Mouse (Mus musculus): ENCODE measurements at regions not wholly inside any gene's neighbourhood (a gene's known extent, or its start where the extent isn't known, plus 50 kb on each side); places are given as distances from the start of the nearest gene placed in this dataset.
"Not testable (repeated sequence)": the region's sequence is repeated elsewhere in the genome, so short reads cannot be mapped to it uniquely, and the experiment has no call there.

DNA sequence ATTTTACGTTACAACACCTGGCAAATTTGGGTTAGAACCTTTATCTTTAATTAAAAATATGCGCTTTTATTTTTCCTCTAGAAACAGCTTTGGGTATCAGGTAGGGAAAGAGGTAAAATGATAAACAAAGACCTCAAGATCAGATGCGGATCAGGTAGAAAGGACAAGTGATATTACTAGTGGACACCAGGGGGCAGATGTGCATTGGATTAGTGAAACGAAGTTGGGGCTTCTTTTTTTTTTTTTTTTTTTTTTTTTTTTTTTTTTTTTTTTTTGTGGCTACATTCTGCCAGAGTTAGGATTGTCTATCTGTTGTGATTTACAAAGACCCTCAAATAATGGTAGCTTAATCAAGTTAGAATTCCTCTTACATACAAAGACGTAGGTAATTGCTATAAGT lies 153.8 kb downstream of the Cd109 start:
- peak in 1 of 2 experiments; percentile 38 for DNase-seq (ENCODE audit: low spot score in 2 of 2)

DNA sequence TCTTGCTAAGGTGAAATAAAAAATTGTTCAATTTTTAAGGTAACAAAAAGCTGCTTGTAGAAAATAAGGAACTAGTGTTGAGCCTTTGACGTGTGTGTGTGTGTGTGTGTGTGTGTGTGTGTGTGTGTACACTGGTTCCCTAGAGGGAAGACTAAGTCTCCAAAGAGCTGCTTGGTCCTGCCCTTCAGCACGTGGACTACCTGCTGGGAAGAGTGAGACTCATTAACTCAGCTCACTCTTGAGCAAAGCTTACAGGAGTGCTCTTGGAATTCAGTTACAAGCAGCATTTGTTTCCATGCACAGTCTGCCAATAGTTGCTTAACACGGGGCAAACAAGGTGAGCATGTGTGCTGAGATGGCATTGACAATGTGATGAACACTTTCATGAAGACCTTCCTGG lies 158.6 kb downstream of the Cd109 start:
- no peak for DNase-seq (ENCODE audit: low spot score in 2 of 2)

DNA sequence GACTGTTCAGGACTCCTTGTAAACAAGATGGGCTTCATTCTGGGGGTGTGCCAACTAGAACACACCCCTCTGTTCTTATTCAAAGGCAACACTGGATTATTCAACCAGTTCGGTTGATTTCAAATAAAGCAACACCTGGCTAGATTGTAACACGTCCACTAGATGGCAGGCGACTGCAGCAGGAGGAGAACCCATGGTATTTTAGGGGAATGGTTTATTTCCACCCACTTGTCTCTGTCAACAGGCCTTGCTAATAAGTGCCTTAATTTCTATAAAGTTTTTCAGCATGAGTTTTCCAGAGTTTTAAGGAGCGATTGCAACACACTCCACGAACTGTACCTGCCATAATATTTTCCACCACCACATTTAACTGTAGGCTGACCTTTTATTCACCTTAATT lies 160.1 kb downstream of the Cd109 start:
- DNase-seq (ENCODE audit: low spot score in 2 of 2): peak; percentile 19 to 55

DNA sequence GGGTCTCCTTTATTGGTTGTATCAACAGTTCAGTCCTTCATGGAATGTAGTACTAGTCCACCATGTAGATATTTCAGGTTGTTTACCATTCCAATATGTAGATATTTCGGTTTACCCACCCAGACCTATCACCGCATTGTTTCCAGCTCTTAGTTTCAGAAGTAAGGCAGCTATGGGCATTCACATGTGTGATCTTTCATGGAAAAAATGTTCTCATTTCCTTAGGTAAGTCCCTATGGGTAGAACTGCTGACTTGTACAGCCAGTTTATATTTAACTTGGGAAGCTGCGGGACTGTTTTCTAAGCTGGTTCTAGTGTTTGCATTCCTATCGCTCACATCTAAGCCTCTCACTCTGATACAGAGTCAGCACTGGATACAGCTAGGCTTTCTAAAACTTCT lies 165.2 kb downstream of the Cd109 start:
- no peak for DNase-seq (ENCODE audit: low spot score in 2 of 2)

DNA sequence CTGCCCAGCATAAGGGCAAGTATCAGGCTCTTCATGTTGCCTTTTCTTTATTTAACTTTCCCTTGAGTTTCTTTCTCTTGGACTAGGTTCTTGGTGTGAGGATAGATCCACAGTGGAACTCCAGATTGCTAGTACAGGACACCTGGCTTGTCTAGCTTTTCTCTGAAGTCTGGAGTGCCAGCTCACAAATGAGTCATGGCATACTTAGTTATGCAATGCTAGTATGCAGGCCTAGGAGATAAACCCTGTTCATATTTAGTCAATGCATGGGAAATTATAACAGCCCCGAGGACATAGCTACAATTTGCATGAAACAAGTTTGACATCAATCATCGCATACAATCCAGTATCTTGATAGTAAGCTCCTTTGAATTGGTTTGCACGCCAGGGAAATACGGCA lies 167.0 kb downstream of the Cd109 start:
- no peak for DNase-seq (ENCODE audit: low spot score in 2 of 2)

DNA sequence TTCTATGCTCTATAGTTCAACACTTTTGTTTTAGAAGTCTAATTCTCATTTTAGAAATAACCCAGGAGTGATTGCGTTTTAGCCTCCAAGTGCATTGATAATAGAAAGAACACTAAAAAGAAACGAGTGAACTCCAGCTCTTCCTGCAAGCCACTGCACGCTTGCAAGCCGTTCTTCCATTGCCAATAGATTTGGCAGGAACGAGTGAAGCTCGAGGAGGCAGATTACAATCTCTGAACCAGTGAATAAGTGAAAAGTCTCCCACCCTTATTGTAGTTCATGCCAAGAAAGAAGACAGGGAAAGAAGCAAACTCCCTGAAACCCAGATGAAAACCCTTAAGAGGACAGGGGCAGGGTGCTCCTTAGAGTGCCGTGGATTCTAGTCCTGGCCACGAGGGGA lies 167.5 kb downstream of the Cd109 start:
- DNase-seq (ENCODE audit: low spot score in 2 of 2): no peak

DNA sequence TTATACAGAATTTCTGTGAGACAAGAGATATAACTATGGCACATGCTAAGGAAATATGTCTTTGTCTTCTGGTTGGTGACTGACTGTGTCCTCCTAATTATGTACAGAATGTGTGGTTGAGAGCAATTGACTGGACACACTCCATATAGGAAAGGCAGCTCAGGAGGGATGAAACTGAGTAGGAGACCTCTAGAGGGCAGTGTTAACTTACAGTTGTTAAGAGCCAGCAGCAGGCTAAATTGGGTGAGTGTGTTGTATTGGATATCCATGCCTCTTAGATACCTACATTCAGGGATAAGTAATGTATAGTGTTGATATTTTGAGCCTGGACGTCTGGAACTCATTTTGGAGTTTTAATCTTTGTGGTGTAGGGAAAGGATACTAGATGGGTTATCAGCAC lies 172.5 kb downstream of the Cd109 start:
- peak in 1 of 2 experiments; percentile 16 for DNase-seq (ENCODE audit: low spot score in 2 of 2)

DNA sequence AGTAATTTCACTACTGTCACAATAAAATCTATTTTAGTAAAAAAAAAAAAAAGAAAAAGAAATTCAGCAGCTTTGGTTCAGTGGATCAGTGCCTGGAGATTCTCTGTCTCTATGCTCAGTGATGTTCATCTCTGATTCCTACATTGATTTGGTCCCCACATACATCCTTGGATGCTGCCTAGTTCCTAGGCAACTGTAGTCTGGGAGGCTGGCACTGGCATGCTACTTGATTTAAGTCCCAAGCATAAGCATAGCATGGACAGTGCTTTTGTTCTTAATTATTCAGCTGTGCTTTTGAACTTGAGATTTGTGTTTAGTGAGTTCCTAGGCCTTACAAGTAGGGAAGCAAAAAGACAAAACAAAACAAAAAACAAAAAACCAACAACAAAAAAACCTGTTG lies 174.4 kb downstream of the Cd109 start:
- no peak for DNase-seq (ENCODE audit: low spot score in 2 of 2)

DNA sequence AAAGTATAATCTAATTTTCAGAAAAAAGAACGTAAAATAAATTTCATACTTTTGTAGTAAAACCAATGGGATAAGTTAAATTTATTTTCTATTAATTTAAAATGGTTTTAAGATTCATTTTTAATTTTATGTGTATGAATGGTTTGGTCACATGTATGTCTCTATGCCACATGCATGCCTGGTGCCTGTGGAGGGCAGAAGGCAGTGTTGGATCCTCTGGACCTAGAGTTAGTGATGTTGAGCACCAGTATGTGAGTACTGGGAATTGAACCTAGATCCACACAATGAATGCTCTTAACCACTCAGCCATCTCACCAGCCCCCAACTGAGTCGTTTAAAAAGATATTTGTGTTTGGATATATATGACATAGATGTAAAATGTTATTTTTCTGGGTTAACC lies 174.8 kb downstream of the Cd109 start:
- no peak for DNase-seq (ENCODE audit: low spot score in 2 of 2)

DNA sequence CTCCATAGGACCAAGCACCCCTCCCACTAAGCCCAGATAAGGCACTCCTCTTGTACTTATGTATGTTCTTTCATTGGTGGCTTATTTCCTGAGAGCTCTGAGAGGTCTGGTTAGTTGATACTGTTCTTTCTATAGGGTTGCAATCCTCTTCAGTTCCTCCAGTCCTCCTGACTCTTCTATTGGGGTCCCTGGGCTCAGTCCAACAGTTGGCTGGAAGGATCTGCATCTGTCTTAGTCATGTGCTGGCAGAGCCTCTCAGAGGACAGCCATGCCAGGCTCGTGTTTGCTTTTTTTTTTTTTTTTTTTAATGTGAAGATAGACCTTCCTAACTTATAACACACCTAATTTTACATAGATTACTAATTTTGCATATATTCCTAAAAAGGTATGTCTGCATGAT lies 180.5 kb downstream of the Cd109 start:
- DNase-seq (ENCODE audit: low spot score in 2 of 2): no peak

DNA sequence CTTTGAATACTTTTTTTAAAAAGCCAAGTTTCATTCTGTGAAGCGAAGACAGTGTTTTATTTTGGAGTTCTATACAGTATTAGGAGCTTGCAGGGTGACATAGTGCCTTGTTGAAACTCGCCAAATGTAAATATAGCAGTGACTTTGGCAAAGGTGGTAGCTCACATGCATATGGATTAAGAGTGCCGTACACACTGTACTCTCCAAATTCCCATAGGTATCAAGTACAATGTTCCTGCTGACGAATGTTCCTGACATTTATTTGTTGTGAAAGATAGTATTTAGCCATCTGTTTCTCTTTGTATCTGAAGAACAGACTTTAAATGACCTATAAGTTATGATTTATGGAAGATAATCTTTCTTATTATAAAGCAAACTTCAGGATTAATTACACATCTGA lies 201.9 kb downstream of the Cd109 start:
- no peak for DNase-seq (ENCODE audit: low spot score in 2 of 2)

DNA sequence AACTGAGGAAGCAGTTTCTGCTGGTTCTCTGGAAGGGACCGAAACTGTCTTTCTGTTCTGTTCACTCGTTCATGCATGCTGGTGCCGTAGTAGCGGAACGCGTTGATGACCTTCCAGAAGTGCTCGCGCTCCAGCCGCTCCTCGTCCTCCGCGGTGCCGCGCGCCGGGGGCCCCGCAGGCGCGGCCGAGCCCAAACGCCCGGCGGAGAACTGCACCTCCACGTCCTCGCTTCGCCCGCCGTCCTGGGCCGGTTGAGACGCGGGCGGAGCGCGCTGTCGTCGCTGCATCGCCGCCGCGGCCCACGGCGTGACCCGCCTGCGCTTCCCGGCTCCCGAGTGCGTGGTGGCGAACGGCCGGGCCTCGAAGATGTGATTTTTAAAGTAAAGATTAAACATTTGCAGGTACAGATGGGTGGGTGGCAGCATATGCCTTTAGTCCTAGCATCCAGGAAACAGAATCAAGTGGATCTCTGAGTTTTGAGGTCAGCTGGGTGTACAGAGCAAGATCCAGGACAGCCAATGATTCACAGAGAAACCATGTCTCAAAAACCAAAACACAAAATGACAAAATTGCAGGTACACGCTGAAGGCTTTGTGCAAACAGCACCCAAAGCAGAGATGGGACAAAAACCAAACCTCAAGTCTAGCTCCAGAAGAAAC lies 206.3 kb downstream of the Cd109 start:
- peak in 1 of 2 experiments; percentile 19 for DNase-seq (ENCODE audit: low spot score in 2 of 2)

DNA sequence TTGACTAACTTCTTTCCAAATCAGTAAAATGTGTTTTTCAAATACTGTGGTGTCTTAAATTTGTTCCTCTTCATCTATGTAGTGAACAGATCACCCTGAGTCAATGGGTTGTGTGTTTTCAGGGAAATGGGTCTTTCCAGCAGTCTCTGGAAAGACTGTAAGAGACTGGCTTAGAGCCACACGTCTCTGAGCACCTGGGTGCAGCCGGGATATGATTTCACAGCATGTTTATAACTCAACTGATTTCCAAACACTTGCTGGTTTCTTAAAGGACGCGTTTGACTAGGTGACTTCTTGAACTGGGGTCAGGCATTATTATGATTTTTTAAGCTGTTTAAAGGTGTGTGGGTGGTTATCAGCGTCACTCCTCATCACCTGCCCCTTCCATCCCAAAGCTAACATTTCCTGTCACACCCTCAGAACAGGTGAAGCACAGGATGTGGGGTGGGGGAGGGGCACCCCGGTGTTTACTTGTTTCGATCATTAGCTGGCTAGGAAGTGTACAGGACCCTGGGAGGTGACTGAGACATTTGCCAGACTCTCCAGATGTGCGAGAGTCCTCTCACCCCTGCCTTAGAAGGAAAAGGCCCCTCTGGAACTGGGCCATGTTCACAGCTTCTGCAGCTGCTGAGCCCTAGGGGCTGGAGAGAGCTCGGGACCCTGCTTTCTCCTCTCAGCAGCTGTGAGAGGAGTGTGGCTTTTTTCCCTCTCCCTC lies 229.8 kb downstream of the Cd109 start:
- peak; percentile 46 to 73 for DNase-seq (ENCODE audit: low spot score in 2 of 2)

DNA sequence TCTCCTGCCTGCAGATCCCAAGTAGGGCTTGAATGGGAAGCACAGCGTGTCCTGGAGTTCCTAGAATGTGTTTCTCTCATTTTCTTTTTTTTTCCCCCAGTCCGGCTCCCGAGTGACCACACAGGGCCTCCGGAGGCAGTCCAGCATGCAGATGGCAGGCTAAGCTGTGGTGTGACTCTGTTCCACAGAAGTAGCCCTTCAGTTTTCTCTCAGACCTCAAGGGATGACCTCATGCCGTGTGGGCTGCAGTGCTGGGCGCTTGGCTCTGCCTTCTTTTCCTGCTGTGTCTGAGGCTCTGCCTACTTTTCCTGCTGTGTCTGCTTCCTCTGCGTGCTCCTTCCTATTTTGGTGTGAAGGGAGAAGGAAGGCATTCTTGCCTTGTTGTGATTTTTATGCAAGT lies 230.8 kb downstream of the Cd109 start:
- peak in 1 of 2 experiments; percentile 11 for DNase-seq (ENCODE audit: low spot score in 2 of 2)

DNA sequence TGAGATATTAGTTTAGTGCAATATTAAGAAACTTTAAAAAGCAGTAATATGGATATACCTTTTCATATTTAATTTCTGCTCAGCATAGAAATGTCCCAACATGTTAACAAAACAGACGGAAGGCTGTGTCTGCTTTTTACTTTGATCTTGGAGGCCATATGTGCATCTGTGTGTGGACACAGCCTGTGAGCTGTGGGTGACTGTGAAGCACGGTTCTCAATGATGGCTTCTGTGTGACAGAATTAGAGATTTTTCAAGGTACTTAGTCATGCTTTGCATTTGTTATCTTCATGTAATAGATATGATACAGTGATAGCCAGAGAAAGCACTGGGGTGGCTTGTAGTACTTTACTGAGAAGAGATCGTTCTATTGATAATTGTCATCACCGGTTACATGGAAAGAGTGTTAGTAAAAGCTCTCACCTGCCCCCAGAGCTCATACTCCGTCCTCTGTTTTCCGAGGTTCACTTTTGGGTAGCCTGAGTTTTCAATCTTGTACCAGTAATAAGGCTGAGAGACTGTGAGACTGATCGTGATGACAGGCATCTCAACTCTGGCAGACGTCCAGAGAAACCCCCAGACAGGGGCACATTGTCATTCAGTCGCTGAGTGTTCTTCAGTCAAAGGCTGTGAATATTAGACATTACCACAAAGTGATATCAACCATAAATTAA lies 232.7 kb downstream of the Cd109 start:
- DNase-seq (ENCODE audit: low spot score in 2 of 2): no peak

DNA sequence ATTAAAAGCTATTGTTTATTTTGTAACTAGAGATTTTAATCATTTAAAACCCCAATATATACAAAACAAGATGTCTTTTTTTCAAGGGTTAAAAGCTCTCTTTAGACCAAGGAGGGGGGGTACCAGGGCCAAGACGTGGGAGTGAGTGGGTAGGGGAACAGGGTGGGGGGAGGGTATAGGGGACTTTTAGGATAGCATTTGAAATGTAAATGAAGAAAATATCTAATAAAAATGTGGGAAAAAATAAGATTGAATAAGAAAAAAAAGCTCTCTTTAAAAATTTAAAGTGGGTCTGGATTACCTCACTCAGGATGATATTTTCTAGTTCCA lies 233.2 kb downstream of the Cd109 start:
- DNase-seq (ENCODE audit: low spot score in 2 of 2): not testable (repeated sequence)

DNA sequence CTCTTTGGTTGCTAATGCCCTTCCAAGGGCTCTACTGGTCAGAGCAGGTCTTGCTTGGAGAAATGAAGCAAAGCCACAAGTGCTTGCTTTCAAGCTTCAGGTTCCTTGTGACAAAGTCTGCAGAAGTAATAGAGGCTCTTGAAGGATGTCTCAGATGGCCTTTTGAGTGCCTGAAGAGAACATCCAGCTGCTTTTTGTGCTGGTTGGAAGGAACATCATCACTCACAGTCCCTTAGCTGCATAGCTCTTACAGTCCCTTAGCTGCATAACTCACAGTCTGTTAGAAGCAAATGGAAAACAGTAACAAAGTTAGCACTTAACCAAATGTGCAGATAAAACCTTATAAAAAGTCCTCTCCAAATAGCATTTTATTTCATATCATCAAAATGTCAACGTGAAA lies 241.6 kb downstream of the Cd109 start:
- no peak for DNase-seq (ENCODE audit: low spot score in 2 of 2)

DNA sequence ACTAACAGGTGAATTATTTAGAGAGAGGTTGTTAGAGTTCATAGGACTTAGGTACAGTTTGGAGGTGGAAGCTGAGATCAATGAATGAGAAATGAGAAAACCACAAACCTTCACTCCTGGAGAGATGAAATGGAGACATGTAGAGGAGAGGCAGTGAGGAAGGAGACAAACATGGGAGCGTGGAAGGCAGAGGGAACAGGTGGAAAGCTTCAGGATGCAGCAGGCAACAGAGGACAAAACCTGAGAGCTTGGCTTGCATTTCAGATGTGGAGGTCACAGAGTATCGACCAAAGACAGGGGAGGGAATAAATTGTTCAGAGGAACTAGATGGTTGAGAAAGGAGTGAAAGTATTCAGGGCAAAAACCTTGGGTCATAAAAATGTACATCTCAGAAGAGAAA lies 244.6 kb downstream of the Cd109 start:
- DNase-seq (ENCODE audit: low spot score in 2 of 2): no peak

DNA sequence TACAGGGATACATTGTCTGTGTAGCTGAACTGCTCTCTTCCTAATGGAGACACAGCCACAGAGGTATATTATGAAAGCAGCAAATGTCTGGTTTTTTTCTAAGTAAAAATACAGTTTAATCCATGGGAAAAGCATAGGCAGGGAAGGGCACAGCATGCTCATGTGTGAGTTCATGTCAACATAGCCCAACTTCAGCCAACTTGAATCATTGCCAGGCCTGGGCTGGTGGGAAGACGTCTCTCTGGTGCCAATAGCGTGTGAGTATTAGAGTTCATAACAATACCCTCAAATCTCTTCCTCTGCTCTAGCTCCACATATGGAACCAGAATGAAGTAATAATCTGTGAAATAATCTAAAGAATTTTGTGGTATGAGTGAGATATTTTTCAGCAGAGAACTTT lies 257.2 kb downstream of the Cd109 start:
- peak in 1 of 2 experiments; percentile 21 for DNase-seq (ENCODE audit: low spot score in 2 of 2)

DNA sequence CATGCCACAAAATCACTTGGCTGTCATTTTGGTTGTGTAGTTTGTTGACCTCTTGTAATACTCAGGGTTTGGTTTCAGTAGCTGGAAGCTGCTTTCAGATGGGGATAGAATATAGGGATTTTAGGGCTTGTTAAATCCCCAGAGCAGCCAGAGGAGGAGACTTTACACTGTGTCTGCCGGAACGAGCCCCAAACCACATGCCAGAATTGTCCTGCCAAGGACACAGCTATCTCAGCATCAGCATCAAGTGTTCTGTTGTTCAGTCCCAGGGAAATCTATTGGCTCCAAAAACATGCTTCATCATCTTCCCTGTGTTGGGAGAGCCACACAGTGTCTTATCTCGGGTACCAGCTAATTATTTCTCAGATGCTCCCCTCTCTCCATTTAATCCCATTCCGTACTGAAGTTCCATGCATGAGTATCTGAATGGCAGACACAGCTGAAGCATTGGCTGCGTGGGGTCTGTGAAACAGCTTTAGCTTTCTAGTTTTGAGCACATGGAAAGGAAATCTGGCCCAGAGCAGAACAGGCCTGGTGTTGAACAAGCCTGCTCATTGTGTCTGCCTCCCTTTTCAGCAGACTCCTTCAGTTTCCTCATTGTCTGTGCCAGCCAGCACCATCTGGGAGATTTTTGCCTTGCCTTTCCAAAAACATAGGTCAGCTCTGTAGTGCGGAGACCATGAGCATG lies 264.8 kb downstream of the Cd109 start:
- peak in 1 of 2 experiments; percentile 23 for DNase-seq (ENCODE audit: low spot score in 2 of 2)

DNA sequence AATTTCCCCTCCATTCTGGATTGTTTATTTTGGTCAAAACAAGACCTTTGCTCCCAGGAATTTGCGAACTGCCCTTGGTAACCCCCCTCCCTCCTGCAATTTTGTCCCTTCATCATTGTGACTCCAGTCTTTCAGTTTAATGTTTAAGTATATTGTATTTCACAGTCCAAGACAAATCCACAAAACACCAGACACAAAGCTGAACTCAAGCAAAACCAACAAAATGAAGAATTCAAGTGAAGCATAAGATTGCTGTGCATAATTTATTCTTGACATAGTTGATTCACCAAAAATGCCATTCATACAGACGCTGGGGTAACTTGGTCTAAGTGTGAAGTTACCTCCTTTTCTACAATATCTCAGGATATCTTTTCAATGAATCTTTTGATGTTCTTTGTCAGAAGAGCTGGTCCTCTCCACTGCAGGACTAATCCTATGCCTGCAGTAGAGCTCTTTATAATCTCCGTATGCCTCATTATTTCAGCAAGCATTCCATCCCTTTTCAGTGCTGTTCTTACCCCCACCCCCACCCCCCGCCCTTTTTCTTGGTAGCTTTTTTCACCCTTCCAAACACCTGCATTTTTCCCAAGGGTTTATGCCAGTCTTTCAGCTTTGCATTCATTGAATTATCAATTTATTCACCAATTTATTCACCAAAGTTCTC lies 265.4 kb downstream of the Cd109 start:
- DNase-seq (ENCODE audit: low spot score in 2 of 2): no peak

Measured in gastrocnemius, postnatal 4 days (tissue).